9 mouse cellular contexts compared by ENCODE assay signal in the genomic region with DNA sequence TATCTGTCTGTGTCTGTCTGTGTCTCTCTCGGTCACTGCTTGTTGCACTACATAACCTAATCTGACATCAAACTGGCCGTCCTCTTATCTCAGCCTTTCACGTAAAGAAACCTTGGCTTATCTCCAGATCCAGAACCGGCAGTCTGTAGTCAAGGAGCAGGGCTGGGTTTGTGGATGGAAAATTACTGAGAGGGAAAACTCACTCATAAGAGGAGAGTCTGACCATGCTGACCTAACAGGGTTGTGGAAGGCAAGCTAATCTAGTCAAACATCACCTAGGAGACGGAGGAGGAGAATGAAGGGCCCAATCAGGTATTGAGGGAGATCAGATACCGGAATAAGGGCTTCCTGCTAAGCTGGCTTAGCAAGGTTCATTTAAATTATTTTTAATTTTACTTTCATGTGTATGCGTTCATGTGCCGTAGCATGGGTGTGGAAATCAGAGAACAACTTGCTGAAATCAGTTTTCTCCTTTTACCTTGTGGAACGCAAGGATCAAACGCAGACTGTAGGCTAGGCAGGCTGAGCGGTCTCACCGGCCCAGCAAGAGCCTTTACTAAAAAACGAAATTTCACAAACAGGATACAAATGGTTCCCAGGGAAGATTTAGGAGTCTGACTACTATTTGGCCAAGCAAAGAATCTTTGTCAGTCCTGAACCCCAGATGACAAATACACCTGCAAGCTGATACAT. TPM values are rescaled to one million over a fixed set of nuclear protein-coding genes. Genes with fewer than 3 reads are reported as not detected.
DNase-seq lines count a peak whose midpoint lies in the region; ATAC-seq and TF ChIP-seq lines count a peak whose summit lies in the region.
"Had no signal": no experiment of that assay in that cellular context is flagged by ENCODE, and none has a peak within 500 bp of the region (broad histone marks: within the 10 kb centered on the region; RNA-seq: fewer than 3 reads in every experiment).

No protein-coding gene starts in this region.

- H3K4me3 ChIP-seq in forebrain, embryonic 11.5 days (ENCODE audit: low read depth, low read length): no peak overlapping the region
- H3K4me3 ChIP-seq in forebrain, embryonic 14.5 days (ENCODE audit: low read depth, low read length): no peak overlapping the region
- no peak overlapping the region for H3K4me3 ChIP-seq in liver, embryonic 13.5 days (replicated peaks)
- no peak overlapping the region for H3K4me3 ChIP-seq in left cerebral cortex, adult 2 months
- H3K4me3 ChIP-seq: hindbrain, embryonic 15.5 days had no signal

- DNase-seq in forebrain, embryonic 11.5 days (ENCODE audit: low spot score): no peak
- DNase-seq in forebrain, embryonic 14.5 days (ENCODE audit: low spot score): no peak
- DNase-seq in urinary bladder, postnatal 14 days (ENCODE audit: low spot score): peak; percentile 42
- DNase-seq in urinary bladder, postnatal 4 days (ENCODE audit: low spot score in 2 of 2): no peak
- no peak for DNase-seq in liver, embryonic 13.5 days
- DNase-seq in embryo, embryonic 10.5 days (ENCODE audit: low spot score): no peak
- DNase-seq in left cerebral cortex, postnatal 14 days (ENCODE audit: low spot score in 2 of 2): no peak
- no peak for DNase-seq in left cerebral cortex, adult 2 months (ENCODE audit: extremely low spot score in 1 of 2, low spot score in 2 of 2)

- H3K4me2 ChIP-seq in forebrain, embryonic 11.5 days (ENCODE audit: low read depth, low read length, severe bottlenecking): no peak overlapping the region
- no peak overlapping the region for H3K4me2 ChIP-seq in forebrain, embryonic 14.5 days (ENCODE audit: low read length)
- H3K4me2 ChIP-seq in liver, embryonic 13.5 days: peak overlapping the region; percentile 23; the same call in 1 of the 2 replicates
- H3K4me2 ChIP-seq: hindbrain, embryonic 15.5 days had no signal

- H3K9me3 ChIP-seq in forebrain, embryonic 11.5 days (ENCODE audit: control insufficient read depth, low read length): no peaks in the 10 kb centered on the region
- no peaks in the 10 kb centered on the region for H3K9me3 ChIP-seq in forebrain, embryonic 14.5 days (replicated peaks; ENCODE audit: control insufficient read depth, low read length)
- H3K9me3 ChIP-seq in liver, embryonic 13.5 days (replicated peaks): no peaks in the 10 kb centered on the region
- H3K9me3 ChIP-seq: hindbrain, embryonic 15.5 days had no signal

- intact Hi-C loops in left cerebral cortex, postnatal 14 days (cut with DNase I): no loop called here
- intact Hi-C loops in left cerebral cortex, adult 2 months (cut with DNase I): no loop called here

- H3K9ac ChIP-seq in forebrain, embryonic 11.5 days (ENCODE audit: low read length): no peak overlapping the region
- no peak overlapping the region for H3K9ac ChIP-seq in forebrain, embryonic 14.5 days (ENCODE audit: low read length)
- no peak overlapping the region for H3K9ac ChIP-seq in liver, embryonic 13.5 days
- H3K9ac ChIP-seq: hindbrain, embryonic 15.5 days had no signal

- peak overlapping the region; percentile 37 for H3K27ac ChIP-seq in forebrain, embryonic 11.5 days (ENCODE audit: low read depth, low read length)
- no peak overlapping the region for H3K27ac ChIP-seq in forebrain, embryonic 14.5 days (ENCODE audit: low read depth, low read length)
- H3K27ac ChIP-seq in liver, embryonic 13.5 days: no peak overlapping the region
- no peak overlapping the region for H3K27ac ChIP-seq in left cerebral cortex, adult 2 months

- 57% methylated on average over 13 of the region's 13 CpGs for WGBS in forebrain, embryonic 11.5 days
- WGBS in forebrain, embryonic 14.5 days: 50% methylated on average over 13 of the region's 13 CpGs
- WGBS in liver, embryonic 13.5 days (ENCODE audit: insufficient replicate concordance): 51% methylated on average over 13 of the region's 13 CpGs

- H3K27me3 ChIP-seq in forebrain, embryonic 11.5 days (ENCODE audit: control insufficient read depth, insufficient read depth, low read length): no peaks in the 10 kb centered on the region
- H3K27me3 ChIP-seq in forebrain, embryonic 14.5 days (replicated peaks; ENCODE audit: control insufficient read depth, insufficient read depth, low read length): no peaks in the 10 kb centered on the region
- H3K27me3 ChIP-seq in liver, embryonic 13.5 days: no peaks in the 10 kb centered on the region
- H3K27me3 ChIP-seq: hindbrain, embryonic 15.5 days had no signal

- TF ChIP-seq CTCF in left cerebral cortex, adult 2 months (IDR thresholded peaks at IDR 0.05): no peak

- H3K4me1 ChIP-seq in forebrain, embryonic 11.5 days (replicated peaks; ENCODE audit: control insufficient read depth, insufficient read depth, low read length): peaks cover 11% of the 10 kb centered on the region; the same call in 1 of the 2 replicates
- peaks cover 11% of the 10 kb centered on the region for H3K4me1 ChIP-seq in forebrain, embryonic 14.5 days (ENCODE audit: control insufficient read depth, insufficient read depth, low read length)
- peaks cover 24% of the 10 kb centered on the region for H3K4me1 ChIP-seq in liver, embryonic 13.5 days (replicated peaks)

- no peaks in the 10 kb centered on the region for H3K36me3 ChIP-seq in forebrain, embryonic 11.5 days (ENCODE audit: control insufficient read depth, insufficient read depth, low read length)
- no peaks in the 10 kb centered on the region for H3K36me3 ChIP-seq in forebrain, embryonic 14.5 days (ENCODE audit: control insufficient read depth, insufficient read depth, low read length)
- H3K36me3 ChIP-seq in liver, embryonic 13.5 days: no peaks in the 10 kb centered on the region
- H3K36me3 ChIP-seq: hindbrain, embryonic 15.5 days had no signal

- no peak for ATAC-seq in forebrain, embryonic 11.5 days (replicated peaks; ENCODE audit: low FRiP score)
- ATAC-seq in forebrain, embryonic 14.5 days: no peak
- ATAC-seq in liver, embryonic 13.5 days (ENCODE audit: low read depth): peak; percentile 43; the same call in 1 of the 2 replicates

RNA-seq across cellular contexts. Expression of gene Slc35g2, which starts 12.1 kb away (rescaled TPM):
- 7.5 and 8.5 TPM in 2 replicates for polyA plus RNA-seq in forebrain, embryonic 11.5 days (2014; fragmentation: Nextera tagmentation; extraction: Ambion mirVana)
- 8.6 and 9.5 TPM in 2 replicates for polyA plus RNA-seq in forebrain, embryonic 14.5 days (2014; fragmentation: Nextera tagmentation; extraction: Ambion mirVana)
- polyA plus RNA-seq in liver, embryonic 13.5 days (2015; fragmentation: Nextera tagmentation; extraction: Ambion mirVana): 0.91 and 1.4 TPM in 2 replicates
- 10 to 100 TPM; 13.4 to 17.1 TPM for total RNA-seq in left cerebral cortex, postnatal 14 days (2021)
- total RNA-seq in left cerebral cortex, adult 2 months (2021): 10 to 100 TPM; 19.4 to 23.0 TPM

RNA-seq across cellular contexts. Expression of gene Stag1, which starts 14.6 kb away (rescaled TPM):
- polyA plus RNA-seq in forebrain, embryonic 11.5 days (2014; fragmentation: Nextera tagmentation; extraction: Ambion mirVana): 57.8 and 63.0 TPM in 2 replicates
- 36.4 and 50.7 TPM in 2 replicates for polyA plus RNA-seq in forebrain, embryonic 14.5 days (2014; fragmentation: Nextera tagmentation; extraction: Ambion mirVana)
- polyA plus RNA-seq in liver, embryonic 13.5 days (2015; fragmentation: Nextera tagmentation; extraction: Ambion mirVana): 20.0 and 25.5 TPM in 2 replicates
- 10 to 100 TPM; 33.4 to 34.3 TPM for total RNA-seq in left cerebral cortex, postnatal 14 days (2021)
- 10 to 100 TPM; 65.0 to 66.2 TPM for total RNA-seq in left cerebral cortex, adult 2 months (2021)

RNA-seq across cellular contexts. Expression of gene Nck1, which starts 37.1 kb away (rescaled TPM):
- polyA plus RNA-seq in forebrain, embryonic 11.5 days (2014; fragmentation: Nextera tagmentation; extraction: Ambion mirVana): 64.2 and 74.7 TPM in 2 replicates
- polyA plus RNA-seq in forebrain, embryonic 14.5 days (2014; fragmentation: Nextera tagmentation; extraction: Ambion mirVana): 52.2 and 54.6 TPM in 2 replicates
- 24.8 and 32.3 TPM in 2 replicates for polyA plus RNA-seq in liver, embryonic 13.5 days (2015; fragmentation: Nextera tagmentation; extraction: Ambion mirVana)
- 10 to 100 TPM; 31.5 to 35.5 TPM for total RNA-seq in left cerebral cortex, postnatal 14 days (2021)
- total RNA-seq in left cerebral cortex, adult 2 months (2021): 10 to 100 TPM; 33.1 to 35.6 TPM
